In the genomic region with DNA sequence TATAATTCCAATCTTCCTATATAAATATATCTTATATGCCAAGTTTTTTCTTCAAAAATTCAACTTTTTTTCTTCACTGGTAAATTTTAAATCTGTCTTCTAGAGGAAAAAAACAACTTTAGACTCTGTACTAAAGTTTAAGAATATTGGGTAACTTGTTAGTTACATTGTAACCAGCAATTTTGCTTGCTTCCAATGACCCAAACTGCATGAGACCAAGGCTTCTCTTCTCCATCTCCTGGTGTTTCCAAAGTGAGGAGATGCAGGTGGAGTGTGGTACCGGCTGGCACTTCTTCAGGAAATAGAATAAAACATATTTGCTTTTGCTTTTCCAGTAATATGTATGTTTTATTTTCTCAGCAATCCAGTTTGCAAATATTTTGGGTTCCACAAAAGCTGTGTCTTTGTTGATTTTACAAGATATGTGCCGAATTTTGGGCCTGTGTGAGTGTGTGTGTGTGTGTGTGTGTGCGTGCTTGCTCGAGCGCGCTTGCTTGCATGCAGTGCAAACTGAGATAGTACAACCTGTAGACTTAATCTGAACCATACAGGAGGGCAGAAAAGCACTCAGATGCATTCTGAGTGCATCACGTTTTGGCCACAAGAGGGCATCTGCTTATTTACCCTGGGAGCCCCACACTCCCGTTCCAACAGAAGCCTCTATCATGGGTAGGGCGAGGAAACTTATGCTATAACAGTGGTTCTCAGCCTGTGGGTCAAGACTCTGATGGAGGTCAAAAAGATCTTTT, we compare ENCODE assay signal across 9 mouse cellular contexts. TPM values are rescaled to one million over a fixed set of nuclear protein-coding genes. Genes with fewer than 3 reads are reported as not detected.
DNase-seq lines count a peak whose midpoint lies in the region; ATAC-seq and TF ChIP-seq lines count a peak whose summit lies in the region.
"Had no signal": no experiment of that assay in that cellular context is flagged by ENCODE, and none has a peak within 500 bp of the region (broad histone marks: within the 10 kb centered on the region; RNA-seq: fewer than 3 reads in every experiment).

No protein-coding gene starts in this region.

- no peak overlapping the region for H3K9ac ChIP-seq in kidney, embryonic 15.5 days
- H3K9ac ChIP-seq in lung, postnatal 0 days (replicated peaks; ENCODE audit: low read depth), result no peak overlapping the region

- ATAC-seq in kidney, embryonic 15.5 days (replicated peaks; ENCODE audit: low FRiP score), result no peak
- ATAC-seq in erythroblast, adult 5-6 weeks (replicated peaks; ENCODE audit: low FRiP score, poor library complexity, severe bottlenecking), result peak; percentile 68
- ATAC-seq in lung, postnatal 0 days, result no peak

- H3K4me3 ChIP-seq in kidney, embryonic 15.5 days (replicated peaks), result no peak overlapping the region
- H3K4me3 ChIP-seq in lung, postnatal 0 days (ENCODE audit: low read depth, low read length), result no peak overlapping the region

- no peak for TF ChIP-seq EP300 in lung, postnatal 0 days (IDR thresholded peaks at IDR 0.05)

- no peaks in the 10 kb centered on the region for H3K27me3 ChIP-seq in kidney, embryonic 15.5 days
- H3K27me3 ChIP-seq in lung, postnatal 0 days (replicated peaks; ENCODE audit: insufficient read depth, low read length), result no peaks in the 10 kb centered on the region

- WGBS in kidney, embryonic 15.5 days, result 66% methylated on average over 9 of the region's 9 CpGs
- WGBS in lung, postnatal 0 days, result 60% methylated on average over 9 of the region's 9 CpGs

- DNase-seq in kidney, adult 11 months, result peak; percentile 58
- peak; percentile 64 for DNase-seq in MEL-GATA-1-ER (ENCODE audit: extremely low read depth, low read depth)
- DNase-seq in lung, postnatal 0 days (ENCODE audit: low spot score), result peak; percentile 26
- no peak for DNase-seq in left cerebral cortex, adult 8-10 months (ENCODE audit: low spot score in 2 of 2)
- DNase-seq in gastrocnemius, postnatal 10 days, result no peak
- no peak for DNase-seq in right cerebral cortex, postnatal 10 days (ENCODE audit: low spot score in 2 of 2)

- no peaks in the 10 kb centered on the region for H3K9me3 ChIP-seq in kidney, embryonic 15.5 days (replicated peaks)
- no peaks in the 10 kb centered on the region for H3K9me3 ChIP-seq in lung, postnatal 0 days (ENCODE audit: low read length)

- H3K4me1 ChIP-seq in kidney, embryonic 15.5 days, result no peaks in the 10 kb centered on the region
- H3K4me1 ChIP-seq in lung, postnatal 0 days (ENCODE audit: insufficient read depth, low read depth, low read length), result no peaks in the 10 kb centered on the region

- no peak overlapping the region for H3K4me2 ChIP-seq in kidney, embryonic 15.5 days
- no peak overlapping the region for H3K4me2 ChIP-seq in lung, postnatal 0 days (replicated peaks; ENCODE audit: low read depth, low read length)

- TF ChIP-seq CTCF in lung, postnatal 0 days (IDR thresholded peaks at IDR 0.05), result peak; percentile 67

- no peak overlapping the region for H3K27ac ChIP-seq in kidney, embryonic 15.5 days
- no peak overlapping the region for H3K27ac ChIP-seq in lung, postnatal 0 days (ENCODE audit: low read length)
- H3K27ac ChIP-seq: macrophage had no signal

- no peaks in the 10 kb centered on the region for H3K36me3 ChIP-seq in kidney, embryonic 15.5 days
- no peaks in the 10 kb centered on the region for H3K36me3 ChIP-seq in lung, postnatal 0 days (ENCODE audit: insufficient read depth, low read length)

RNA-seq across cellular contexts. Expression of a gene that starts 1.3 kb away (rescaled TPM):
- 2.9 and 3.5 TPM in 2 replicates for polyA plus RNA-seq in kidney, embryonic 15.5 days (2015; fragmentation: Nextera tagmentation; extraction: Ambion mirVana)
- not detected in 2 replicates for total RNA-seq in erythroblast, adult 5-6 weeks (2015; ENCODE audit: low replicate concordance)
- total RNA-seq in erythroblast, adult 5-6 weeks (2017; ENCODE audit: low replicate concordance), result not detected in 2 replicates
- polyA plus RNA-seq in lung, postnatal 0 days (2015; fragmentation: Nextera tagmentation; extraction: Ambion mirVana), result 0.07 and 0.12 TPM in 2 replicates
- total RNA-seq in left cerebral cortex, adult 8-10 months (2022), result under 1 TPM in 3 of 4 experiments, not detected in 1; 0.14 to 0.30 (median 0.23) TPM
- under 1 TPM in 1 of 2 experiments, not detected in 1; 0.29 TPM for total RNA-seq in gastrocnemius, postnatal 10 days (2021)
- polyA plus RNA-seq: macrophage had no signal

Comparison
In these comparisons a context has a peak if more than half of its experiments do, and no peak if none do; other contexts are left out.
1. DNase-seq: peak in kidney, adult 11 months (single experiment), MEL-GATA-1-ER (single experiment) and lung, postnatal 0 days (single experiment); none in left cerebral cortex, adult 8-10 months (0 of 2), gastrocnemius, postnatal 10 days (single experiment) and right cerebral cortex, postnatal 10 days (0 of 2).